Mouse (Mus musculus) heart, postnatal 25 days (tissue): ENCODE measurements around the gene Cog5. TPM values are rescaled to one million over a fixed set of nuclear protein-coding genes. Genes with fewer than 3 reads are reported as not detected.
"Not testable (repeated sequence)": the region's sequence is repeated elsewhere in the genome, so short reads cannot be mapped to it uniquely, and the experiment has no call there.

Experiments used
- DNase-seq: peaks from one replicate; pipeline ENCODE4 v3.0.0; 2022; ENCODE audit warnings: low spot score
- intact Hi-C: fragments of 180-260 bp; cut with DNase I; formaldehyde crosslinking; loops from one replicate; pipeline ENCODE4 v1.15.1; 2025
- total RNA-seq, 2 experiments: library from RNA; stranded (reverse); gene quantifications; 2 replicates each; pipeline ENCODE4 v1.2.3; 2021

Cog5 gene
- total RNA-seq = 10 to 100 TPM; 49.6 to 53.9 TPM

DNA sequence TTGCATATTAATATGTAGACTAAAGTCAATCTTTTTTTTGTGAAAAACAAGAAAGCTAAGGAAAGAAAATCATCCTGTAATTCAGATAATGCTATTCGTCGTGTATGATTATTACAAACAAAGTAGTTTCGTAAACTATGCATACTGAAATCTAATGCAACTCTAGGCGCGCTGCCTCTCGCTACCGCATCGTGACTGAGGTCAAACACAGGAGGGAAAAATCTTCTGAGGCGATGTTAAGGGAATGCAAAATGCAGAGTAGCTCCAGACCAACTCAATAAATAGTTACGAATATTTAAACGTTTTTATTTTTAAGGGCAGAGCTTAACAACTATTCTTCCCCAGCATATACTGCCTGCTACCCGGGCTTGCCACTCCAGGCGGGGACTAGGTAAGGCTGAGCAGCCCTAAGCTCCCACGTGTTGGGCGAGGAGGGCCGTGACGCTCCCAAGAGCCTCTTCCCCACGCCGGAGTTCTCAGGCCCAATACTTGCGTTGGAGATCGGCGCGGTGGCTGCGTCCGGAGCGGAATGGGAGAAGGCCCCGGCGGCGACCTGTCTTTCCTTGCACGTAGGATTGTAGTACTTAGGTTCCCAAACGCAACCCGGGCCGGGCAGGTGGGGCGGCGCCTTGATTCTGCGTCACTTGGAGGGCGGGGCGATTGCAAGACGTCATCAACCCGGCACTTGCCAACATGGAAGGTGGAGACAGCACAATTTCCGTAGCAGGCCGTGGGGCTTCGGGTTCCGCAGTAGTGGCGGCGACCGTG is at the start of gene Cog5, which contains the start of gene Dus4l:
Gene Cog5 (plus strand): TSS at position 673 of the 768 bp plus-strand sequence.
Gene Dus4l (minus strand): TSS at position 630 of the 768 bp plus-strand sequence.
- intact Hi-C loops = loop anchor here (1.0 to 5.0 kb wide), 2 partner anchors 19 to 157 kb away; partner anchors contain the start of gene Cbll1
- DNase-seq = peak; percentile 90

DNA sequence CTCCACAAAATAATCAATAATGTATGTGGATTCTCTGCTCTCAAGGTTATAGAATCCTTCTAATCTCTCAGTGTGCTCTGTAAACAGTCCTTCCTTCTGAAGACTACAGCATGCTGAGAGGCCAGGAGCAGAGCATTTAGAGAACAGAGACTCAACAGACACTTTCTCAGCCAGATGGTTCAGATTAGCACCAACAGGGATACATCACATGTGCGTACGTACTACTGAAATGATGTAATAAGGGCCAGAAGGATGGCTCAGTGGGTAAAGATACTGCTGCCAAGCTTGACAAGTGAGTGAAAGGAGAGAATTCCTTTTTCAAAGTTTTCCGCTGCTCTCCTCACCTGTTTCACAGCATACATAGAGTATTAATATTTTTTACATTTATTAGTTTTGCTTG is 49.8 kb upstream of the Cog5 start:
- no peak for DNase-seq
- intact Hi-C loops = no loop called here

DNA sequence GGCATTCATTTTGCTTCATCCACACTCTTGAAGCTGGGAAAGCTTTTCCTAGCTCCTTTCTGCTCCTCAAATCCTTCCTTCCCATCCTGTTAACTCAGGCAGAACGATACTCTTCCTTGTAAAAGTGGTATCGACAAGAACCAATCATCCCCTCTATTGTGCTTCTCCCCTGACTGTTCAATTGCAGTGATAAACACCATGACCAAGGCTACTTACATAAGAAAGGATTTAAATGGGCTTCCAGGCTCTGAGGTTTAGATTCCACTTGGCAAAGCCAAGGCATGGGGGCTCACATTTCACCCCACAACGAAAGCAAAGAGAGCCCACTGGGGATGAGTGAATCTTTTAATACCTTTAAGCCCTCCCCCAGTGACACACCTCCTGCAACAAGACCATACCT is 46.5 kb upstream of the Cog5 start:
- no peak for DNase-seq
- intact Hi-C loops = no loop called here

DNA sequence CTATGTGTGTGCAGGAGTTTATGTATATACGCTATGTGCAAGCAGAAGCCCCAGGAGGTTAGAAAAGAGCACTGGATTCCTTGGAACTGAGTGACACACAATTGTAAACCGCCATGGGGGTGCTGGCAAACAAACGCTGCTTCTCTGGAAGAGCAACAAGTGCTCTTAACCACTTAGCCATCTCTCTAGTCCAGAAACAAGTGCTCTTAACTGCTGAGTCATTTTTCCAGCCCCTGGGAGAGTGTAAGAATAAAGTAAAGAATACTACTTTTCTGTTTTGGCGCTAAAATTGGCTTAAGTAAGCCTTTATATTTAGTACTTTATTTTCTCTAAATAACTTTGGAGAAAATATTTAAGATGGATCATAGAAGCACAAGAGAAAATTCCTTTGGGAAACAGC is 41.3 kb upstream of the Cog5 start:
- no peak for DNase-seq
- intact Hi-C loops = no loop called here

DNA sequence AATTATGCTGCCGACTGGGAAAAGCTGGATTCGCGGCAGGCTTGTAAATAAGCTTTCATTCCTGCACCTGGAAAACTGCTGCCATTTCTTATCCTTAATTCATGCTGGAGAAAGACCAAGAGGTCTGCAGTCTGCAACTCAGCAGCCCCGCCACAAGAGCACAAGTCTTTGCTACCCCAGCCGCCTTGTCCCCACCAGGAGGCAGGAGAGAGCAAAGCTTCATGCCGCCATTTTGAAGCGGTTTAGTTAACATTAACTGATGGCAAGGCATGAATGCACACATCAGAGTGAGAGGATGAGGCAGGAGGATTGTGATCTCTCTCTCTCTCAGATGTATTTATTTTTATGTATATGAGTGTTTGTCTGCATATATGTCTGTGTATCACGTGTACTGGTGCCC is 34.6 kb upstream of the Cog5 start:
- intact Hi-C loops = no loop called here
- DNase-seq = no peak

DNA sequence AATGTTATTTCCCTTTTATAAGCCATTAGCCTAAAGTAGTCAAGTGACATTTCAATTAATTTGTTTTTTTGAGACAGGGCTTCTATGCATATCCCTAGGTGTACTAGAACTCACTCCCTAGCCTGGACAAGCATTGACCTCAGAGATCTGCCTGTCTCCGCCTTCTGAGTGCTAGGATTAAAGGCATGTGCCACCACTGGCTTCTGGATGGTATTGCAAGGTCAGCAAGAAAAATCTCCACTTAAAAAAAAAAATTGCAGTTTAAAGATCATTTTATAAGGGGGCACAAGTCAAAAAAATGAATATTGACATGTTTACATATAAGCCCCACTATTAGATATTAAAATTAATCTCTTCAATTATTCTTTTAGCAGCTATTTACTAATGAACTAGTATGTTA is 29.7 kb upstream of the Cog5 start:
- intact Hi-C loops = loop anchor here (5.0 kb wide), 1 partner anchor 42 kb away; no protein-coding TSS in a partner anchor
- DNase-seq = no peak

DNA sequence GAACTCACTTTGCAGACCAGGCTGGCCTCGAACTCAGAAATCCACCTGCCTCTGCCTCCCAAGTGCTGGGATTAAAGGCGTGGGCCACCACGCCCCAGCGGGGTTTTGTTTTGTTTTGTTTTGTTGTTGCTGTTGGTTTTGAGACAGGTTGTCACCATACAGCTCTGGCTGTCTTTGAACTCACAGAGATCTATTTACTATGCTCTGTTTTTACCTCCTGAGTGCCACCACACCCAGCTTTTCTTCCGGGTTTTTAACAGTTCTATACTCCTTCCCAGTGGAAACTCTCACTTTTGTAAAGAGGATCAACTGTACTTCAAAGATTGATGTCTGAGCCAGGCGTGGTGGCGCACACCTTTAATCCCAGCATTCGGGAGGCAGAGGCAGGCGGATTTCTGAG is 26.3 kb upstream of the Cog5 start:
- DNase-seq = not testable (repeated sequence)
- intact Hi-C loops = loop anchor here (5.0 kb wide), 1 partner anchor 39 kb away; no protein-coding TSS in a partner anchor

DNA sequence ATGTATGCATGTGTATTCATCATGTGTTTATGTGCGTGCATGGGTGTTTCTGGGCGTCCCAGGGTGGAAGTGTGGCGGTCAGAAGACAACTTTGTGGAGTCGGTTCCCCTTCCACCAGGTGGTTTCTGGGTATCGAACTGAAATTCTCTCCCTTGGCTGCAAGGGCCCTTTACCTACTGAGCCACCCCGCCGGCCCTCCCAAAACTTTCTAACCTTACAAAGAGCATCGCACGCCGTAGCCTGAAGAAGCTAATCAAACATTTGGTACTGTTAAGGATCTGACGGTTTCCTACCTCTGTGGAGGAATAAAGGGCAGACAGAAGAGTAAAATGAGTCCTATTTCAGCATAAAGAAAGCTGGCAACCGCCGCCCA is 20.7 kb upstream of the Cog5 start:
- intact Hi-C loops = no loop called here
- no peak for DNase-seq

DNA sequence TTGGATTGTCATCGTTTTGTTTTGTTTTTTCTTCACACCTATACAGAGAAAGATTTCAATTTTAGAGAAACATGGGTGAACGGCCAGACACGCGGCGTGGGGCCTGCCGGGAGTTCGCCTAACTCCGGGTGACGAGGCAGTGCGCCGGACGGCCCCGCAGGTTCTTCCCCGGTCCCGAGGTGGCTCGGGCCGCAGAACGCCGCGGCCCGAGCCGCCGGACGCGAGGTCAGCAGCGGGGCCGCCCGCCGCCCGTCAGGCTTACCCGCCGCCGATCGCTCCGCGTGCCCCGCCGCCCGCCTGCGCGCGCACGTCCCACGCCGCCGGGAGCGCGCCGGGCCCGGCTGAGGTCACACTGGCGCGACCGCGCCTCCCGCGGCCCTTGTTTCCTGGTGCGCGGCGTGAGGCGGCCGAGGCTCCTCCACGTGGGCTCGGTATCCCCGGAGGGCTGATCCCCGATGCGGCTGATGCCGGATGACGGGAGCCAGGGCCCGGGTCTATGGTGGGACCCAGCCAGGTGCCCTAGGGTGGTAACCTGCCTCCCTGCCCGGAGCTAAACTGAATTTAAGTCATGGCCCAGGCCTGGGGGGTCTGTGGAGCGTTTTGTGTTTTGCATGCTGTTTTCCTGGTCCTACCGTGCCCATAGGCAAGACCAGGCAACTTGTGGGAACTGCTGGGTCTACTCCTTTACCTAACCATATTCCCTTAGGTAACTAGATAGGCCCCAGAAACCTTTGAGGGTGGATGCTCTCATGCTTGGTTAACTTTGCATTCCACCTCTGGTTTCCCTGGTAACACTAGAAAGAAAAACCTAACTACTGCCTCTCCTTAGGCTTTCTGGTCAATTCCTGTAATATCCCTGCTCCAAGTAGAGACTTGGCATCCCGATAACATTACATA is 20.1 kb upstream of the Cog5 start, which contains the start of gene Bcap29:
Gene Bcap29 (minus strand): TSS at position 316 of the 897 bp plus-strand sequence.
- intact Hi-C loops = loop anchor here (1.0 kb wide), 1 partner anchor 20 kb away; the partner anchor contains the start of genes Cog5 and Dus4l
- peak; percentile 63 for DNase-seq

DNA sequence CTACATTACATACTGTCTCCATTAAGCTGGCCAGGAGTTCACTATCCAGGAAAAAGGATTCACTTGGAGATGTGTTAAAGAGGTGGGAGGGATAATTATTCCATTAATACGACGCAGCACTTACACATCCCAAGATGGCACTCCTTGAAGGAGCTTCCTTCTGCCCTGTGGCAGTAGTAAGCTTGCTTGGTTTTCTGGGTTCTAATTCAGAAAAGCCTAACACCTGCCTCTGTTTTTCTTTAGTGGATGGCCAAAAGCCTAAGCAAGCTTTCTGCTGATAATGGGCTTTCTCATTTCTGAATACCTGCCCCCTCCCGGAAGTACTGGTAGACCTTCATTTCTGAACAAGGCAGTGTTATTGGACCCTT is 19.4 kb upstream of the Cog5 start:
- intact Hi-C loops = loop anchor here (1.0 kb wide), 1 partner anchor 19 kb away; the partner anchor contains the start of genes Cog5 and Dus4l
- DNase-seq = no peak

DNA sequence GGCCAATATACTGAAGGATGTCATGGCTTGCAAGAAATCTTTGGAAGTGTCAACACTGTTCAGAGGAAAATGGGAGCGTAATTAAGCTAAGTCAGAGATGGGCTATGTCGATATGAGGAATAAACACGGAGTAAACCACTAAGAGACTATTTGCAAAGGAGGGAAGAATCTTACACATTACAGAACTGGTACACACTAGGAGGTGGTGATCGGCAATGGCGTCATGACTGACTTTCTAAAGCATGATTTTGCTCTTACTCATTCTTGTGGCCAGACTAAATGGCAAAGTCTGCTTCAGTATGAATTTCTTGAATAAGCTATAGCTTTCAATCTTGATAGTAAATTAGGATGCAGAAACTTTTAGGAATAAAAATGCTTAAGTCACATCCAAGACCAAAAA is 1.1 kb upstream of the Cog5 start:
- intact Hi-C loops = loop anchor here (1.0 to 5.0 kb wide), 2 partner anchors 18 to 156 kb away; partner anchors contain the start of gene Cbll1
- DNase-seq = no peak

DNA sequence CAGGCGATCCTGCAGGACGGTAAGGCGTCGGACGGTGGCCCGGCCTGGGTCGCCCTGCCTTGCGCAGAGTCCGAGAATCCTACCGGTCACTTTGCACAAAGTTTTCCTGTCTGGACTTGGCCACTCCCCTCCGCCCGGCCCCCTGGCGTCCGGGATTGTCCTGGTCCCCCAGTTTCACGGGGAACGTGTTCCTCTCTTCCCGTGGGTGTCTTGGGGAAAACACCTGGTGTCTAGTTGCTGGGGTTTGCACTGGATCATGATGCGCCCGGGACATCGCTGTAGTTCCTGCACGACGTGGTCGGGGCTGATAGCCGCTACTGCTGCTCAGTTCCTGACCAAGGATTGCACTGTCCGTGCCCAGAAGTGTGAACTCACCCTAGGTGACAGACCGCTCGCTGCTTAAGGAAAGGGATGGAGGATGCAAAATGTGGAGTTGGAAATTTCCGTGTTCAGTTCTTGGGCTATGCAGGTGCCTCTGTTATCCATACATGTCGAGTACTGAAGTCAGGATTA is 352 bp downstream of the Cog5 start:
- intact Hi-C loops = loop anchor here (1.0 to 5.0 kb wide), 2 partner anchors 20 to 158 kb away; partner anchors contain the start of gene Cbll1
- DNase-seq = no peak

DNA sequence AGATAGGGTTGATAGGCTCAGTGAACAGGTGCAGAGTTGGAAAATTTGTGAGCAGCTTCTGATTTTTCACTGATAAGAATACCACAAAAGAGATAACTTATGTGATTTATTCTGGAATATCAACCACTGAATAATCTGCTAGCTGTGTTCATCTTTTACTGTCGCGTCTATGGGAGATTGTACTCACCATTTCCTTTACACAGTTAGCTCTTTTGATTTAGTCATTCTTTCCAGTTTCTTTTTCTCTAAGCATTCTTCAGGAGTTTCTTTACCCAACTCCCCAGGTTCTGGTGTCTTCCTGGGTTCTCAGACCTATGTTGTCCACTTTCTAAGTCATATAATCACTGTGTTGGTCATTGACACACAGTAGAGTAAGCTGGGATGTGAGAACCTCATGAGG is 2.2 kb downstream of the Cog5 start:
- no peak for DNase-seq
- intact Hi-C loops = no loop called here

DNA sequence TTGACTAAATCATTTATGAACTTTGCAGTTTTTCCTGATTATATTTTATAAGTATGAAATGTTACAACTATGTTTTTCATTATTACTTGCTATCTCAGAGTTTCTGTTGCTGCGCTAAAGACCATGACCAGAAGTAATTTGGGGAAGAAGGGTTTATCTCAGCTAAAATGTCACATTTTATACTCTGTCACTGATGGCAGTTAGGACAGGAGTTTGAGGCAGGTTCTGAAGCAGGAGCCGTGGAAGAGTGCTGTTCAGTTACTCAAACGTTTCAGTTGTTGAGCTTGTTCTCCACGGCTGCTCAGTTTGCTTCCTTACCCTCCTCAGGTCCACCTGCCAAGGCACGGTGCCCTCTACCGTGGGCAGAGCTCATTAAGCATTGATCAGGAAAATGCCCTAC is 11.3 kb downstream of the Cog5 start:
- intact Hi-C loops = loop anchor here (5.0 kb wide), 1 partner anchor 39 kb away; no protein-coding TSS in a partner anchor
- no peak for DNase-seq

DNA sequence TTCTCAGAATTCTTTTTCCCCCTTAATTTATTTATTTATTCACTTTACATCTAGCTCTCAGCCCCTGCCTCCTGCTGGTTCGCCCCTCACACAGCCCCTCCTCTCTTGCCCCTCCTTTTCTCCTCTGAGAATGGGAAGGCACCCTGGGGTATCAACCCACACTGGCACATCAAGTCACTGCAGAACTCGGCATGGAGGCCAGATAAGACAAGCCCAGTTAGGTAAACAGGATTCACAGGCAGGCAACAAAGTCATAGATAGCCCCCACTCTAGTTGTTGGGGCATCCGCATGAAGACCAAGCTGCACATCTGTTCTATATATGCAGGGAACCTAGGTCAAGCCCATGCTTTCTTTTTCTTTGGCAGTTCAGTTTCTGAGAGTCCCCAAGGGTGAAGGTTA is 12.5 kb downstream of the Cog5 start:
- no peak for DNase-seq
- intact Hi-C loops = loop anchor here (5.0 kb wide), 1 partner anchor 40 kb away; no protein-coding TSS in a partner anchor

DNA sequence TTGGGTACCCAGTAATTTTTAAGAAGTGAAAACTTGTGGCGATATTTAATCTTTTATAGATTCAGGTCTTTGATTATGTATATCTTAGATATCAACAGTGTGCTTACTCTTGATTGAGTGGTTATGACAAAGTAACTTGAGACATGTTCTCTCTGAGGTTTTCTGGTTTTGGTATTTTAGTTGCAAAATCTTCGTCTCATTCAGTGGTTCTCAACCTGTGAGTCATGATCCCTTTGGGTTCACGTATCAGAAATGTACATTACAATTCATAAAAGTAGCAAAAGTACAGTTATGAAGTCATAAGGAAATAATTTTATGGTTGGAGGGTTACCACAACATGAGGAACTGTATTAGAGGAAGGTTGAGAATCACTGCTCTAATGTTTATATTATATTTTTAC is 32.0 kb downstream of the Cog5 start:
- no peak for DNase-seq
- intact Hi-C loops = no loop called here

DNA sequence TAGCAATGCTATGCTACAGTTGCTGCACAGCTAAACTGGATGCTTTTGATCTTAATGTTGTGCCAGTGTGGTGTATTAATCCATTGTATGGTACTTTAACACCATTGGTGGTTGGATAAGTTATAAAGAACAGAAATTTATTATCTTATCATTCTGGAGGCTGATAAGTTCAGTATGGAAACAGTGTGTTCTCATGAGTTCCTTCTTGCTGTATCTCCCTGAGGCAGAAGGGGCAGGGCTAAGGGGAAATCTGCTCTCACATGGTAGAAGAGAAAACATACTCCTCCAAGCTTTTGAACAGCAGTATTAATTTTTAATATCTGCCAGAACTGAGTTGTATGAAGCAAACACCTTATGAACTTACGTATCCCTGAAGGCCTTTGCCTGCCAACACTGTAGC is 38.6 kb downstream of the Cog5 start:
- intact Hi-C loops = no loop called here

DNA sequence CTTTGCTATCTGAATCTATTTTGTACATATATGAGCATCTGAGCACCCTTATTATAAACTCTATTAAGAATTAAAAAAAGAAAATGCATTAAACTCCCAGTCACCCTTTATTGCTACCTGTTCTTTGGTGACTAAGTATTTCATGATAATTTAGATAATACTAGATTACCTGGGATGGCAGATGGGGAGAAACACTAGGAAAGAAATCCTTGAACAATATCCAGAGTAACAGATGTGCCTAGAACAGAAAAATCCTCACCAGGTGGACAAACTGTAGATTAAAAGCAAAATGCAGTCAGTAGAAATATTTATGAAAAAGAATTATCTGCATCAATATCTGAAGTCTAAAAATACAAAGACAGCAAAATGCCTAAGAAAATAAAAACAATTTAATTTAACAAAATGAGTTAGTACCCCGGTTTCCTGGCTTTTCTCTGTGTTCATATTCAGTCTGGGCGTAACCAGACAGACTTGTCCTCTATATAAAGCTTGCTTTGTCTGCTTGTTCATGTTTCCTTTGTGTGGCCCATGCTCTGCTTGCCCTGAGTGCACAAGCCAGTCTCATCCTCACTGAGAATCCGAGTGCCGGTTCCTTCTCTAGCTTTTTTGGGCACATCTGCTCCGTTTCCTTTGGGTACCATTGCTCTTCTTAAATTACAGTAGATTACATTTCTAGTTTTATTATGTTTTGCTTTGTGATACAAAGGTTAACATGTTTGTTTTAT is 46.1 kb downstream of the Cog5 start:
- DNase-seq = no peak
- intact Hi-C loops = no loop called here

More for the DNA sequence above, 38.6 kb downstream of the Cog5 start:
- DNase-seq = no peak

DNA sequence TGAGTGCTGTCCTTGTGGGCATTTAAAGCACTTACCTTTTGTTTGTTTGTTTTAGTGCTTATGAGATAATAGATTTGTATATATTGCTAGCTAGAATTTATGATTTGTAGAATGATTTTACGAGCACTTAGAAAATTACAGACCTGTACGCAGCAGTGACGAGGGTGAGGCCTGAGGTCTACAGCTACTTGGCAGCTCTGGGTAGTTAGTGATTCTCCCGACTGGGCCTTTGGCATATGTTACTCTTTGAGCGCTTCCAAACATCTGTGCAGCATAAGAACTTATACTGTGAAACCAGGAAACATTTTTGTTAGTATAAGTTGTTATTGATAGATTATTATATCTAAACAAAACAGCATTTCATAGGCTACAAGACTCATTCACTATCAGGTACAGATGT is 46.7 kb downstream of the Cog5 start:
- intact Hi-C loops = no loop called here
- no peak for DNase-seq

DNA sequence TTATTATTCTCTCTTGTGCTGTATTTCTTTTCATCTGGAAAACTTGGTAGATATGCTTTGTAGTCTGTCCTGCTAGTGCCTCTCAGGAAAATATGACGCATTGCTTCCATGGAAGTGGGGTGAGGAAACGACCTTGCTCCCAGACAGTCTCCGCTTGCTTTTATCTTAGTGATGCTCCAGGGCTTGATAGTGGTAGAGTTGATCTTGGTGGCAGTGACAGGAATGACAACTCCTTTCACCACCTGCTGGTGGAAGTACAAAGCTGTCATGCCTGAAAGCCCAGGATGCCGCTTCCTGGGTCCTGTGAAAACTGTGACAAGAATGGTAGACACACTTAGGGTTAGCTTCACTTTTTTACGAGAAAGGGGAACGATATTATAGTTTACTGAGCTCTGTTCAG is 49.2 kb downstream of the Cog5 start:
- peak; percentile 22 for DNase-seq
- intact Hi-C loops = no loop called here
